In genomic region chr1:165833244-165833643, GRCm38 (mm10) we compare ENCODE assay signal across 19 mouse cellular contexts. TPM values are rescaled to one million over a fixed set of nuclear protein-coding genes. Genes with fewer than 3 reads are reported as not detected.
A peak's percentile ranks its signal among the peaks of the same experiment; 100 is the strongest.
DNase-seq lines count a peak whose midpoint lies in the region; ATAC-seq lines count a peak whose summit lies in the region.
"Had no signal": no experiment of that assay in that cellular context is flagged by ENCODE, and none has a peak within 500 bp of the region (broad histone marks: within the 10 kb centered on the region; RNA-seq: fewer than 3 reads in every experiment).

No protein-coding gene starts in this region.

- peaks cover 22% of the 10 kb centered on the region for H3K4me1 ChIP-seq in intestine, embryonic 15.5 days (replicated peaks)
- H3K4me1 ChIP-seq in intestine, embryonic 16.5 days (ENCODE audit: control insufficient read depth, insufficient read depth, low read length) = peaks cover 25% of the 10 kb centered on the region; the same call in 1 of the 2 replicates
- peaks cover 41% of the 10 kb centered on the region for H3K4me1 ChIP-seq in hindbrain, embryonic 14.5 days (replicated peaks; ENCODE audit: control insufficient read depth, insufficient read depth, low read length)
- peaks cover 37% of the 10 kb centered on the region for H3K4me1 ChIP-seq in neural tube, embryonic 12.5 days
- peaks cover 44% of the 10 kb centered on the region for H3K4me1 ChIP-seq in kidney, embryonic 15.5 days

- no peaks in the 10 kb centered on the region for H3K27me3 ChIP-seq in intestine, embryonic 15.5 days (replicated peaks)
- no peaks in the 10 kb centered on the region for H3K27me3 ChIP-seq in intestine, embryonic 16.5 days (replicated peaks; ENCODE audit: control insufficient read depth, insufficient read depth, low read length)
- H3K27me3 ChIP-seq in hindbrain, embryonic 14.5 days (ENCODE audit: control insufficient read depth, insufficient read depth, low read length) = no peaks in the 10 kb centered on the region
- H3K27me3 ChIP-seq in neural tube, embryonic 12.5 days (replicated peaks) = no peaks in the 10 kb centered on the region
- H3K27me3 ChIP-seq in kidney, embryonic 15.5 days = peaks cover 14% of the 10 kb centered on the region

- 0 out of 2 replicates have a peak, but pooled peaks have one; percentile 37 for ATAC-seq in intestine, embryonic 15.5 days
- ATAC-seq in intestine, embryonic 16.5 days = no peak
- 0 out of 2 replicates have a peak, but pooled peaks have one; percentile 10 for ATAC-seq in hindbrain, embryonic 14.5 days (ENCODE audit: low FRiP score)
- peak; percentile 52; the same call in 1 of the 2 replicates for ATAC-seq in neural tube, embryonic 12.5 days (ENCODE audit: low FRiP score, low read depth)
- no peak for ATAC-seq in kidney, embryonic 15.5 days (replicated peaks; ENCODE audit: low FRiP score)

- 26% methylated on average over 4 of the region's 4 CpGs for WGBS in intestine, embryonic 15.5 days
- 33% methylated on average over 4 of the region's 4 CpGs for WGBS in intestine, embryonic 16.5 days
- WGBS in hindbrain, embryonic 14.5 days = 19% methylated on average over 4 of the region's 4 CpGs
- WGBS in neural tube, embryonic 12.5 days = 14% methylated on average over 4 of the region's 4 CpGs
- WGBS in kidney, embryonic 15.5 days = 17% methylated on average over 4 of the region's 4 CpGs

- H3K27ac ChIP-seq in intestine, embryonic 15.5 days = no peak overlapping the region
- H3K27ac ChIP-seq in intestine, embryonic 16.5 days (ENCODE audit: low read length) = no peak overlapping the region
- H3K27ac ChIP-seq in hindbrain, embryonic 14.5 days = peak overlapping the region; percentile 76
- H3K27ac ChIP-seq in neural tube, embryonic 12.5 days = peak overlapping the region; percentile 55; the same call in 1 of the 2 replicates
- H3K27ac ChIP-seq in kidney, embryonic 15.5 days = no peak overlapping the region
- H3K27ac ChIP-seq: heart, embryonic 13.5 days; kidney, postnatal 0 days; layer of hippocampus, adult 2 months had no signal

- H3K36me3 ChIP-seq in intestine, embryonic 15.5 days = no peaks in the 10 kb centered on the region
- H3K36me3 ChIP-seq in intestine, embryonic 16.5 days (ENCODE audit: control insufficient read depth, insufficient read depth, low read length) = no peaks in the 10 kb centered on the region
- H3K36me3 ChIP-seq in hindbrain, embryonic 14.5 days (replicated peaks; ENCODE audit: control insufficient read depth, insufficient read depth) = no peaks in the 10 kb centered on the region
- H3K36me3 ChIP-seq in neural tube, embryonic 12.5 days = no peaks in the 10 kb centered on the region
- no peaks in the 10 kb centered on the region for H3K36me3 ChIP-seq in kidney, embryonic 15.5 days
- H3K36me3 ChIP-seq: G1E; heart, embryonic 13.5 days had no signal

- no peak overlapping the region for H3K4me3 ChIP-seq in intestine, embryonic 15.5 days (replicated peaks)
- no peak overlapping the region for H3K4me3 ChIP-seq in intestine, embryonic 16.5 days (ENCODE audit: low read length)
- no peak overlapping the region for H3K4me3 ChIP-seq in hindbrain, embryonic 14.5 days (replicated peaks; ENCODE audit: low read length)
- H3K4me3 ChIP-seq in neural tube, embryonic 12.5 days = no peak overlapping the region
- H3K4me3 ChIP-seq in kidney, embryonic 15.5 days (replicated peaks) = no peak overlapping the region
- H3K4me3 ChIP-seq: gastrocnemius, adult 2 months; heart, embryonic 13.5 days; layer of hippocampus, adult 2 months had no signal

- no peak overlapping the region for H3K4me2 ChIP-seq in intestine, embryonic 15.5 days (replicated peaks)
- no peak overlapping the region for H3K4me2 ChIP-seq in intestine, embryonic 16.5 days (ENCODE audit: low read depth, low read length)
- H3K4me2 ChIP-seq in hindbrain, embryonic 14.5 days (replicated peaks) = no peak overlapping the region
- H3K4me2 ChIP-seq in neural tube, embryonic 12.5 days (replicated peaks) = no peak overlapping the region; the same call in 1 of the 2 replicates
- H3K4me2 ChIP-seq in kidney, embryonic 15.5 days = no peak overlapping the region
- H3K4me2 ChIP-seq: heart, embryonic 13.5 days had no signal

- H3K9me3 ChIP-seq in intestine, embryonic 15.5 days = no peaks in the 10 kb centered on the region
- no peaks in the 10 kb centered on the region for H3K9me3 ChIP-seq in intestine, embryonic 16.5 days (ENCODE audit: control insufficient read depth, low read length)
- no peaks in the 10 kb centered on the region for H3K9me3 ChIP-seq in hindbrain, embryonic 14.5 days (ENCODE audit: control insufficient read depth, low read length)
- no peaks in the 10 kb centered on the region for H3K9me3 ChIP-seq in neural tube, embryonic 12.5 days
- no peaks in the 10 kb centered on the region for H3K9me3 ChIP-seq in kidney, embryonic 15.5 days (replicated peaks)
- H3K9me3 ChIP-seq: G1E; heart, embryonic 13.5 days had no signal

- H3K9ac ChIP-seq in intestine, embryonic 15.5 days = no peak overlapping the region
- no peak overlapping the region for H3K9ac ChIP-seq in intestine, embryonic 16.5 days (ENCODE audit: low read depth, low read length)
- no peak overlapping the region for H3K9ac ChIP-seq in hindbrain, embryonic 14.5 days
- H3K9ac ChIP-seq in neural tube, embryonic 12.5 days = no peak overlapping the region
- H3K9ac ChIP-seq in kidney, embryonic 15.5 days = no peak overlapping the region
- H3K9ac ChIP-seq: heart, embryonic 13.5 days had no signal

- DNase-seq in NIH3T3 (ENCODE audit: low read depth) = peak; percentile 74
- DNase-seq in hindbrain, embryonic 14.5 days (ENCODE audit: low spot score) = peak; percentile 52
- no peak for DNase-seq in testis, postnatal 14 days (ENCODE audit: low spot score)
- DNase-seq in frontal cortex, adult 2 months (ENCODE audit: extremely low spot score in 1 of 2, low spot score in 1 of 2) = no peak
- DNase-seq: adrenal gland, postnatal 25 days; cerebellum, adult 11 months; cerebellum, postnatal 10 days; gastrocnemius, adult 2 months; kidney, adult 11 months; liver; thymus, adult 18-20 months had no signal

RNA-seq across cellular contexts. Expression of gene Cd247, which starts 44.8 kb away (rescaled TPM):
- polyA plus RNA-seq in intestine, embryonic 15.5 days (2015; fragmentation: Nextera tagmentation; extraction: Ambion mirVana) = 0.33 and 0.39 TPM in 2 replicates
- polyA plus RNA-seq in intestine, embryonic 16.5 days (2015; fragmentation: Nextera tagmentation; extraction: Ambion mirVana) = 0.21 and 0.51 TPM in 2 replicates
- polyA plus RNA-seq in hindbrain, embryonic 14.5 days (2014; fragmentation: Nextera tagmentation; extraction: Ambion mirVana) = 0.54 and 0.90 TPM in 2 replicates
- 1.2 and 1.8 TPM in 2 replicates for polyA plus RNA-seq in neural tube, embryonic 12.5 days (2016; fragmentation: Nextera tagmentation; extraction: Ambion mirVana)
- 0.66 and 0.69 TPM in 2 replicates for polyA plus RNA-seq in kidney, embryonic 15.5 days (2015; fragmentation: Nextera tagmentation; extraction: Ambion mirVana)
- polyA plus RNA-seq in frontal cortex, adult 2 months (2012; rRNA removed) = 0.26 and 0.44 TPM in 2 replicates

Comparison
In these comparisons a context has a peak if more than half of its experiments do, and no peak if none do; other contexts are left out.
1. ATAC-seq: peak in intestine, embryonic 15.5 days (single experiment), hindbrain, embryonic 14.5 days (single experiment) and neural tube, embryonic 12.5 days (single experiment); none in intestine, embryonic 16.5 days (single experiment) and kidney, embryonic 15.5 days (single experiment).
2. H3K27ac ChIP-seq: peak in hindbrain, embryonic 14.5 days (single experiment) and neural tube, embryonic 12.5 days (single experiment); none in intestine, embryonic 15.5 days (single experiment), intestine, embryonic 16.5 days (single experiment) and kidney, embryonic 15.5 days (single experiment).
3. DNase-seq: peak in NIH3T3 (single experiment) and hindbrain, embryonic 14.5 days (single experiment); none in testis, postnatal 14 days (single experiment) and frontal cortex, adult 2 months (0 of 2).